Mouse (Mus musculus) lung, embryonic 15.5 days (tissue): ENCODE results near the gene Patl2. TPM values are rescaled to one million over a fixed set of nuclear protein-coding genes. Genes with fewer than 3 reads are reported as not detected.
"Not testable (repeated sequence)": the region's sequence is repeated elsewhere in the genome, so short reads cannot be mapped to it uniquely, and the experiment has no call there.

Experiments
- ATAC-seq: fragments of 200-750 bp; cut with Nextera tagmentation; 2 replicates; pipeline ENCODE4 v1.8.0; 2017; ENCODE audit warnings: moderate number of reproducible peaks, borderline replicate concordance; ENCODE audit not compliant: low FRiP score, low TSS enrichment; ENCODE audit errors: extremely low read depth
- H3K27ac ChIP-seq: fragments of 300-500 bp; sonication (generic); 2 replicates; pipeline ENCODE4 v1.5.1; 2015; ENCODE audit warnings: moderate library complexity, mild to moderate bottlenecking, inconsistent platforms
- H3K27me3 ChIP-seq: fragments of 300-500 bp; sonication (generic); 2 replicates; pipeline ENCODE4 v1.6.1; 2015; ENCODE audit warnings: inconsistent platforms
- H3K36me3 ChIP-seq: fragments of 300-500 bp; sonication (generic); 2 replicates; pipeline ENCODE4 v1.6.1; 2015; ENCODE audit warnings: inconsistent platforms
- H3K4me1 ChIP-seq: fragments of 300-500 bp; sonication (generic); 2 replicates; pipeline ENCODE4 v1.6.1; 2015; ENCODE audit warnings: inconsistent platforms
- H3K4me2 ChIP-seq: fragments of 300-500 bp; sonication (generic); 2 replicates; pipeline ENCODE4 v1.6.1; 2015; ENCODE audit warnings: inconsistent platforms, mild to moderate bottlenecking, moderate library complexity
- H3K4me3 ChIP-seq: fragments of 300-500 bp; sonication (generic); 2 replicates; pipeline ENCODE4 v1.5.1; 2015; ENCODE audit warnings: mild to moderate bottlenecking, inconsistent platforms
- H3K9ac ChIP-seq: fragments of 300-500 bp; sonication (generic); 2 replicates; pipeline ENCODE4 v1.6.1; 2015; ENCODE audit warnings: inconsistent platforms
- H3K9me3 ChIP-seq: fragments of 300-500 bp; sonication (generic); 2 replicates; pipeline ENCODE4 v1.6.1; 2016; ENCODE audit warnings: inconsistent platforms
- WGBS: fragments of 180-500 bp; shearing (Covaris S2); methylation state at CpG from one replicate; pipeline ENCODE4 v1.1.7; 2015; 5-methylcytosine and 5-hydroxymethylcytosine counted together
- polyA plus RNA-seq: library from polyadenylated mRNA; unstranded; fragments of >200 nt; fragmentation: Nextera tagmentation; extraction: Ambion mirVana; gene quantifications from 2 replicates; pipeline ENCODE4 v1.2.1, GENCODE M21; 2015

Gene Patl2
- polyA plus RNA-seq, 1 experiment from 2014 or later: not detected

- H3K4me3 ChIP-seq, H3K9ac ChIP-seq, ATAC-seq, H3K27ac ChIP-seq, H3K27me3 ChIP-seq, H3K36me3 ChIP-seq, H3K4me2 ChIP-seq, H3K4me1 ChIP-seq, H3K9me3 ChIP-seq: not testable (repeated sequence)
- WGBS: 87% methylated on average over 4 of the region's 4 CpGs
These were observed 31.1 kb upstream of the Patl2 start for GRCm38 (mm10) chr2:122217075-122217474.

DNA sequence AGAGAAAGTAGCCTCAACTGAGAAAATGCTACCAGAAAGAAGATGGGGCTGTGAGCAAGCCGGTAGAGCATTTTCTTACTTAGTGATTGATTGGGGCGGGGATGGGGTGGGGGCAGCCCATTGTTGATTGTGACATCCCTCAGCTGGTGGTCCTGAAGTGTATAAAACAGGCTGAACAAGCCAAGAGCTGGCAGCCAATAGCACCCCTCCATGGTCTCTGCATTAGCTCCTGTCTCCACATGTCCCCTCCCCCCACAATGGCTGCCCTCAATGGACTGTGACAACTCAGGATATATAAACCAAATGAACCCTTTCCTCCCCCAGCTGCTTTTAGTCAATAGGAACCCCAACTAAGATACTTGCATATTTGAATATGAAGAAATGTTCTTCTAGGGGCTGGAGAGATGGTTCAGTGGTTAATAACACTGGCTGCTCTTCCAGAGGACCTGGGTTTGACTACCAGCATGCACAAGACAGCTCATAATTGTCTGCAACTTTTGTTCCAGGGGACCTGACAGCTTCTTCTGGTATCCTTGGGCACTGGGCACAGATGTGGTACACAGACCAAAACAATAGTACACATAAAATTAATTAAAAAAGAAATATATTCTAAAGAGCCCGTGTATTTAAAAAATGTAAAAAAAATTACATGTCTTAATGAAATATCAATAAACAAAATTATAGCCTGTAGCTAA lies 24.7 kb upstream of the Patl2 start:
- Histone ChIP-seq H3K4me1 (no peaks in the 10 kb centered on the region), H3K4me2 (no peak overlapping the region), H3K36me3 (no peaks in the 10 kb centered on the region), H3K9ac (no peak overlapping the region), H3K27ac (no peak overlapping the region), H3K9me3 (no peaks in the 10 kb centered on the region), H3K27me3 (no peaks in the 10 kb centered on the region), H3K4me3 (no peak overlapping the region)
- 54% methylated on average over 3 of the region's 3 CpGs for WGBS
- ATAC-seq: no peak

DNA sequence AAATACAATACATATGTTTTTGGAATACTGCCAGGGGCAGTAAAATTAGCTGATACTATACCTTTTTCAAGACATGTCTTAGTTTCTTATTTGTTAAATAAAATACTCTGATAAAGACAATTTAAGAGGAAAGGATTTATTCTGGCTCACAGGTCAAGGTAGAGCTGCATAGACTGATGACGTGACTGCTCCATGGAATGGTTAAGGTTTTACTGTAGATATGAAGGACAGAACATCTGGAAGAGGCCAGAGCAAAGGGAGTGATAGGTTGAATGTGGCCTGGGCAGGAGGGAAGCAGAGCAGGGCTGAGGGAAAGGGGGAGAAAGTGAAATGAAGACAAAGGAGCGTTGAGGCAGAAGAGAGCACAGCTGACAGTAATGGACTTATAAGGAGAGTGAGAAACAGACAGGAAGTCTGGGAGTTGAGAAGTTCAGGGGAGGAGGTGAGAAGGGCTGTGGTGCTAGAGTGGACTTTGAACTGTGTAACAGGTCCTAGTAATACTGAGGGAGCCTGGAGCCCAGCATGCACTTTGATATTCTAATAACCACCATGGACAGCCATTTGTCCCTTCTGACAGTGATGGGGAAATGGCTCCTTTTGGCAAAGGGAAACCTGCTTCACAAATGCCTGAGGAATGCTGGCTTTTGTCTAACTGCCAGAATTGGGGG lies 20.6 kb upstream of the Patl2 start:
- Histone ChIP-seq H3K27ac (no peak overlapping the region), H3K27me3 (no peaks in the 10 kb centered on the region), H3K4me3 (no peak overlapping the region), H3K4me2 (no peak overlapping the region), H3K9ac (no peak overlapping the region), H3K4me1 (no peaks in the 10 kb centered on the region), H3K9me3 (no peaks in the 10 kb centered on the region), H3K36me3 (no peaks in the 10 kb centered on the region)
- WGBS: 53% methylated on average over 2 of the region's 2 CpGs
- ATAC-seq: no peak

GRCm38 (mm10) chr2:122201501-122201900 lies 15.5 kb upstream of the Patl2 start:
- Histone ChIP-seq H3K4me3 (no peak overlapping the region), H3K9ac (no peak overlapping the region), H3K9me3 (no peaks in the 10 kb centered on the region), H3K4me1 (no peaks in the 10 kb centered on the region), H3K27ac (no peak overlapping the region), H3K36me3 (no peaks in the 10 kb centered on the region), H3K27me3 (no peaks in the 10 kb centered on the region), H3K4me2 (no peak overlapping the region)
- no peak for ATAC-seq
- WGBS: 41% methylated on average over 1 of the region's 1 CpGs

DNA sequence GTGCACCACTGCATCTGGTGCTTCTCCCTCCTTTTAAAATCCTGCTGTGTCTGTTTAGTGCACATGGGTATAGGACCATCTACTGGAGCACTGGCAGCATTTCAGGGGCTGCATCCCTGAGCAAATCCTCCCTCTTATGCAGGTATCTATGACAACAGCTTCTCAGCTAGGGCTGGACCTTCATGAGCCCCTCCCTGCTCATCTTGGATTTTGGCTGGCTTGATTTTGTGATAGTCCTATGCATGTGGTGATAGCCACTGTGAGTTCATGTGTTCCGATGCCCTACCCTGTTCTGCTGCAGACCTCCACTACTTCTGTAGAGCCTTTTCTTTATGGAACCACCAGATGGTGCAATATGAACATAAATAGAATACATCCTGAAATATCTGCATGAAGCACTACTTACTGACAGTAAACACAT lies 8.5 kb upstream of the Patl2 start:
- H3K4me1 ChIP-seq: no peaks in the 10 kb centered on the region
- no peak overlapping the region for H3K4me2 ChIP-seq
- H3K9me3 ChIP-seq: no peaks in the 10 kb centered on the region
- H3K27ac ChIP-seq: no peak overlapping the region
- no peak overlapping the region for H3K9ac ChIP-seq
- ATAC-seq: no peak
- WGBS: 43% methylated on average over 1 of the region's 1 CpGs
- no peaks in the 10 kb centered on the region for H3K27me3 ChIP-seq
- no peaks in the 10 kb centered on the region for H3K36me3 ChIP-seq
- no peak overlapping the region for H3K4me3 ChIP-seq

GRCm38 (mm10) chr2:122191849-122192248 lies 5.9 kb upstream of the Patl2 start:
- no peak for ATAC-seq
- Histone ChIP-seq H3K4me2 (no peak overlapping the region), H3K4me1 (no peaks in the 10 kb centered on the region), H3K27ac (no peak overlapping the region), H3K9ac (no peak overlapping the region), H3K36me3 (no peaks in the 10 kb centered on the region), H3K4me3 (no peak overlapping the region), H3K9me3 (no peaks in the 10 kb centered on the region), H3K27me3 (no peaks in the 10 kb centered on the region)
- 55% methylated on average over 3 of the region's 3 CpGs for WGBS

DNA sequence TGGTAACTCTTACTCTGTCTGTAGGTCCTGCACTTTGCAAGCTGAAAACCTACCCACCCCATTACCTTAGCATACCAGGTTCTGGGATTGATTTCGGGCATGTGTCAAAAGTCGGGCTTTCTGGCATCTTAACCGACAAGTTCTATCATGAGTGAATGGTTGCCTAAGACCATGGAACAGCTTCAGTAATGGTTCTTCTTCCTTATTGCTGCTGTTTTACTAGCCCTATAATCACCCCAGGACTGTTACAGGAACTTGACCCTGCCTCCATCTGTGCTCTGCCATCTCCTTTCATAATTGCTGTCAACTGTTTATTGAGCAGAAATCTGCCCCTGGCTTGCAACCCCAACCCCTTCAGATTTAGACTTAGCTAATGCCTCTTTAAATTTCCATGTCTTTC lies 762 bp upstream of the Patl2 start:
- no peaks in the 10 kb centered on the region for H3K27me3 ChIP-seq
- H3K9me3 ChIP-seq: no peaks in the 10 kb centered on the region
- no peaks in the 10 kb centered on the region for H3K4me1 ChIP-seq
- no peak overlapping the region for H3K4me3 ChIP-seq
- 89% methylated on average over 3 of the region's 3 CpGs for WGBS
- H3K36me3 ChIP-seq: no peaks in the 10 kb centered on the region
- H3K9ac ChIP-seq: no peak overlapping the region
- no peak overlapping the region for H3K4me2 ChIP-seq
- no peak for ATAC-seq
- no peak overlapping the region for H3K27ac ChIP-seq

GRCm38 (mm10) chr2:122185086-122185485 lies 903 bp downstream of the Patl2 start:
- H3K4me1 ChIP-seq: no peaks in the 10 kb centered on the region
- no peaks in the 10 kb centered on the region for H3K9me3 ChIP-seq
- no peak for ATAC-seq
- H3K9ac ChIP-seq: no peak overlapping the region
- no peak overlapping the region for H3K4me2 ChIP-seq
- H3K27ac ChIP-seq: no peak overlapping the region
- no peaks in the 10 kb centered on the region for H3K36me3 ChIP-seq
- 77% methylated on average over 4 of the region's 4 CpGs for WGBS
- H3K27me3 ChIP-seq: no peaks in the 10 kb centered on the region
- no peak overlapping the region for H3K4me3 ChIP-seq

GRCm38 (mm10) chr2:122180051-122180822 lies 5.8 kb downstream of the Patl2 start:
- H3K36me3 ChIP-seq: no peaks in the 10 kb centered on the region
- ATAC-seq: no peak
- H3K9ac ChIP-seq: no peak overlapping the region
- 62% methylated on average over 8 of the region's 8 CpGs for WGBS
- H3K27ac ChIP-seq: no peak overlapping the region
- H3K27me3 ChIP-seq: no peaks in the 10 kb centered on the region
- no peaks in the 10 kb centered on the region for H3K4me1 ChIP-seq
- no peak overlapping the region for H3K4me3 ChIP-seq
- no peak overlapping the region for H3K4me2 ChIP-seq
- no peaks in the 10 kb centered on the region for H3K9me3 ChIP-seq

DNA sequence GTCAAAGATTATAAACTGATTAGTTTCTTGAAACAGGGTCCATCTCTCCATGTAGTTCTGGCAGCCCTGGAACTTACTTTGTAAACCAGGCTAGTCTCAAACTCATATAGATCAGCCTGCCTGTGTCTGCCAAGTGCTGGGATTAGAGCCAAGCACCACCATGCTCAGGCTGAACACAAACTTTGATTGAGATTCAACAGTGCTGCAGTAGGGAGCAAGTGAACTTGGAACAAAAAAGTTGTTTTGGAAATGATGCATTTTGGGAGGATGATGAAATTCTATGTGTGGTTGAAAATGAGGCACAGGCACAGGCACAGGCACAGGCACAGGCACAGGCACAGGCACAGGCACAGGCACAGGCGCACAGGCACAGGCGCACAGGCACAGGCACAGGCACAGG lies 13.8 kb downstream of the Patl2 start:
- no peaks in the 10 kb centered on the region for H3K27me3 ChIP-seq
- no peak for ATAC-seq
- WGBS: 85% methylated on average over 2 of the region's 2 CpGs
- H3K4me1 ChIP-seq: no peaks in the 10 kb centered on the region
- no peak overlapping the region for H3K4me3 ChIP-seq
- H3K4me2 ChIP-seq: no peak overlapping the region
- no peaks in the 10 kb centered on the region for H3K9me3 ChIP-seq
- no peaks in the 10 kb centered on the region for H3K36me3 ChIP-seq
- H3K9ac ChIP-seq: no peak overlapping the region
- H3K27ac ChIP-seq: no peak overlapping the region

GRCm38 (mm10) chr2:122171292-122171691 lies 14.7 kb downstream of the Patl2 start:
- Histone ChIP-seq H3K4me2 (no peak overlapping the region), H3K27me3 (no peaks in the 10 kb centered on the region), H3K4me1 (no peaks in the 10 kb centered on the region), H3K4me3 (no peak overlapping the region), H3K36me3 (no peaks in the 10 kb centered on the region), H3K27ac (no peak overlapping the region), H3K9me3 (no peaks in the 10 kb centered on the region), H3K9ac (no peak overlapping the region)
- no peak for ATAC-seq
- WGBS: 68% methylated on average over 6 of the region's 6 CpGs

DNA sequence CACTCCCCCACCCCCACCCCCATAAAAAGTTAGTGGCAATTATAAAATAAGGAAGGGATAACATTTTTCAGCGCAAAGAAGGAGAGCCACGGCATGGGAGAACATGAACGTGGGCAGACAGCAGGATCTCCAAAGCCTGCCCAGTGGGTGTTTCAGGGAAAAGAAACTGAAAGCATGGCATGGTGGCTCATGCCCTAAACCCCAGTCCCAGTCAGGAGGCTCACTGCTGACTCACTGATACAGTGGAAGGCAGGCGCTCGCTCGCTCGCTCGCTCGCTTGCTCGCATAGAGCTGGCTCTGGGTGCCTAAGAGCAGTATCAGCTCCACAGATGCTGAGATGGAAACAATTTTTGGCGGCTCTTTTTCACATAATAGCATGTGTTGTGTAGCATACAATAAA lies 21.7 kb downstream of the Patl2 start:
- Histone ChIP-seq H3K27ac (no peak overlapping the region), H3K9me3 (no peaks in the 10 kb centered on the region), H3K27me3 (no peaks in the 10 kb centered on the region), H3K4me2 (no peak overlapping the region), H3K36me3 (no peaks in the 10 kb centered on the region), H3K9ac (no peak overlapping the region), H3K4me1 (0 out of 2 replicates have a peak, but pooled peaks cover 6% of the 10 kb centered on the region), H3K4me3 (no peak overlapping the region)
- 86% methylated on average over 11 of the region's 11 CpGs for WGBS
- no peak for ATAC-seq
